Mouse (Mus musculus) R1 (cell line): ENCODE measurements around the gene Prss48.

ENCODE experiments used
- DNase-seq: peaks from one replicate; pipeline ENCODE4 v3.0.0-alpha.2; 2018; ENCODE audit warnings: low read depth, low spot score

Prss48 gene

GRCm38 (mm10) chr3:85950914-85951313 lies 51.4 kb downstream of the Prss48 start:
- no peak for DNase-seq
